ENCODE assay signal across 15 mouse cellular contexts in genomic region chr8:74082866-74083618, GRCm38 (mm10).
"Had no signal": no experiment of that assay in that cellular context is flagged by ENCODE, and none has a peak within 500 bp of the region (broad histone marks: within the 10 kb centered on the region; RNA-seq: fewer than 3 reads in every experiment).

No protein-coding gene starts in this region.

- H3K4me2 ChIP-seq: lung, embryonic 15.5 days; midbrain, embryonic 11.5 days; midbrain, embryonic 13.5 days; midbrain, embryonic 15.5 days; neural tube, embryonic 12.5 days had no signal

- H3K9me3 ChIP-seq: lung, embryonic 15.5 days; megakaryocyte, embryonic 14.5 days; midbrain, embryonic 15.5 days; neural tube, embryonic 12.5 days had no signal

- ATAC-seq: liver, postnatal 0 days; lung, postnatal 0 days; midbrain, embryonic 13.5 days; midbrain, embryonic 15.5 days had no signal

- H3K4me3 ChIP-seq: lung, embryonic 15.5 days; megakaryocyte, embryonic 14.5 days; midbrain, embryonic 13.5 days; midbrain, embryonic 15.5 days; neural tube, embryonic 12.5 days had no signal

- H3K36me3 ChIP-seq: lung, embryonic 15.5 days; midbrain, embryonic 13.5 days; midbrain, embryonic 15.5 days; neural tube, embryonic 12.5 days had no signal

- H3K9ac ChIP-seq: liver, postnatal 0 days; lung, embryonic 15.5 days; midbrain, embryonic 13.5 days; midbrain, embryonic 15.5 days; neural tube, embryonic 12.5 days had no signal

- DNase-seq: liver, postnatal 0 days; lung, adult 2 months; lung, postnatal 14 days; lung, postnatal 36 days; thymus, adult 18-20 months; thymus, postnatal 14 days; thymus, postnatal 36 days had no signal

- H3K27me3 ChIP-seq: lung, embryonic 15.5 days; megakaryocyte, embryonic 14.5 days; midbrain, embryonic 13.5 days; midbrain, embryonic 15.5 days; neural tube, embryonic 12.5 days had no signal

- H3K4me1 ChIP-seq: lung, embryonic 15.5 days; megakaryocyte, embryonic 14.5 days; midbrain, embryonic 13.5 days; midbrain, embryonic 15.5 days; neural tube, embryonic 12.5 days had no signal

- H3K27ac ChIP-seq: lung, embryonic 15.5 days; macrophage; midbrain, embryonic 13.5 days; midbrain, embryonic 15.5 days; neural tube, embryonic 12.5 days had no signal
